Mouse (Mus musculus) heart, postnatal 0 days (tissue): ENCODE results near the gene Psmd12.

Experiments
- CTCF ChIP-seq: IDR thresholded peaks from 2 replicates; pipeline ENCODE4 v1.5.1; 2016; ENCODE audit warnings: antibody characterized with exemption, control low read depth, low read depth
- EP300 ChIP-seq: IDR thresholded peaks from 2 replicates; pipeline ENCODE4 v1.6.1; 2016; ENCODE audit warnings: antibody characterized with exemption, low read depth

DNA sequence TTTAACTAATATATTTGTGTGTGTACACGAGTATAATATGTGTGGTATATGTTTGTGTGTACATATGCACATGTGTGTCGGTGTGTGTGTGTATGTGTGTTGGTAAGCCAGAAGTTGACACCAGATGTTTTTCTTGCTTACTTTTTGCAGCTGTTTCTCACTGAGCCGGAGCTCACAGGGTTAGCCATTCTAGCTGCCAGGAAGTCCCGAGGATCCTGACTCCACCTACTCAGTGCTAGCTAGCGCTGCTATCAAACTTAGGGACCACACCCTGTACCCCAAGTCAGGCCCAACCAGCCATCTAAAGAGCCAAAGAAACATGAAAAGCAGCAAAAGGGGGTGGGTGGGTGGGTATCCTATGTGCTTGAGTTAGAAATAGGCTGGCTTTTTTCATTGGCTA lies 31.9 kb upstream of the Psmd12 start:
- TF ChIP-seq CTCF (no peak), EP300 (no peak)
